Mouse (Mus musculus) G1E (cell line): ENCODE measurements at regions not wholly inside any gene's neighbourhood (a gene's known extent, or its start where the extent isn't known, plus 50 kb on each side); places are given as distances from the start of the nearest gene placed in this dataset.

Experiments used
- CTCF ChIP-seq: IDR thresholded peaks from 2 replicates; pipeline ENCODE4 v1.5.1; 2012; ENCODE audit warnings: low read depth, low read length, inconsistent platforms, mixed read lengths
- GATA1 ChIP-seq: IDR thresholded peaks from 2 replicates; pipeline ENCODE4 v1.6.1; 2012; ENCODE audit warnings: borderline replicate concordance, low read length, inconsistent platforms, mixed read lengths
- GATA2 ChIP-seq: IDR thresholded peaks from 2 replicates; pipeline ENCODE4 v1.6.1; 2012; ENCODE audit warnings: low read depth, low read length, inconsistent platforms, borderline replicate concordance
- POLR2AphosphoS5 ChIP-seq: IDR thresholded peaks from 2 replicates; pipeline ENCODE4 v1.6.1; 2012; ENCODE audit warnings: low read depth, low read length, inconsistent platforms; ENCODE audit not compliant: insufficient replicate concordance
- TAL1 ChIP-seq: conservative IDR thresholded peaks from 2 replicates; pipeline ENCODE4 v1.6.1; 2012; ENCODE audit warnings: low read depth, low read length, inconsistent platforms, mixed read lengths

- no peak for TF ChIP-seq GATA1
- TF ChIP-seq CTCF, result no peak
- no peak for TF ChIP-seq POLR2AphosphoS5
- TF ChIP-seq TAL1, result no peak
- TF ChIP-seq GATA2, result no peak
These were observed 248.2 kb upstream of the Msx2 start for GRCm38 (mm10) chr13:53721038-53721463.
